Mouse (Mus musculus): ENCODE measurements at regions not wholly inside any gene's neighbourhood (a gene's known extent, or its start where the extent isn't known, plus 50 kb on each side); places are given as distances from the start of the nearest gene placed in this dataset.

- TF ChIP-seq GATA4 (IDR thresholded peaks at IDR 0.05; ENCODE audit: insufficient replicate concordance, low read length), result no peak
Observed at GRCm38 (mm10) chr4:71866948-71867347, 109.2 kb upstream of the Gm11232 start.

GRCm38 (mm10) chr4:71841833-71842232 lies 84.1 kb upstream of the Gm11232 start:
- TF ChIP-seq GATA4 (IDR thresholded peaks at IDR 0.05; ENCODE audit: insufficient replicate concordance, low read length), result no peak

GRCm38 (mm10) chr4:71840774-71841146 lies 83.0 kb upstream of the Gm11232 start:
- no peak for TF ChIP-seq GATA4 (IDR thresholded peaks at IDR 0.05; ENCODE audit: insufficient replicate concordance, low read length)

- no peak for TF ChIP-seq GATA4 (IDR thresholded peaks at IDR 0.05; ENCODE audit: insufficient replicate concordance, low read length)
Observed at GRCm38 (mm10) chr4:71839803-71840773, 82.3 kb upstream of the Gm11232 start.

- TF ChIP-seq GATA4 (IDR thresholded peaks at IDR 0.05; ENCODE audit: insufficient replicate concordance, low read length), result peak; percentile 54; the same call in 1 of the 2 replicates
Observed at GRCm38 (mm10) chr4:71839134-71839802, 81.5 kb upstream of the Gm11232 start.

DNA sequence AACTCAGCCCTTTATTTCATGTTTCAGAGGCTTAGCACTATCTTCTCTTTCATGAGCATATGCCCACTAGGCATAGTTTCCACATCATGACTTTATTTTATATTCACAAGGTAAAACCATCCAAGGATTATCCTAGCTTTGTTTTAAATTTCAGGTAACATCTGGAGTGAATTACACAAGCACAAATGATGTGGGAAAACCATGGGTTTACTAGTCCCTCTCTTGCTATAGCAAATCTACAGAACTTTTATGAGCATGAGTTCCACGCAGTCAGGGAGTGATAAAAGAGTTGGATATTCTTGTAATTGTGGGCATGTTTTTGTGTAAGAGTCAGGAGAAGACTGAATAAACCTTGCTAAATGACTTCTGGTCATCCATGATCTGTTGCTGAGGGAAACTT lies 78.0 kb upstream of the Gm11232 start:
- TF ChIP-seq GATA4 (IDR thresholded peaks at IDR 0.05; ENCODE audit: insufficient replicate concordance, low read length), result no peak

DNA sequence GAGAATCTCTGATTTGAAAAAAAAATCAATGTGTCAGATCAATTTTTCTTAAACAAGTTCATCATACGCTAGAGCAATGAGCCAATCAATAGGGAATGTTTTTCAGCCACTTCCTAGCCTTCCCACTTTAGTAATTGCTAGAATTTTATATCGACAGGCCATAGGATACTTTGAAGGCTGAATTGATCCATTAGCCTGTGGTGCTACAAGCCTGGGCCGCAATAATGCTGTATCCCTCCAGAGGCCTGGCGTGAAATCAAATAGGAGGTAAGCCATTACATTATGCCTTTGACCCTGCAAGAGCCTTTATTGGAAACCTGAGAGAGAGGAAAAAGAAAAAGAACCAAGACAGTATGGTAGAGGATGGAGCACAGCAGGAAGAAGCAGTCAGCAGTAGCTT lies 53.7 kb upstream of the Gm11232 start:
- no peak for TF ChIP-seq GATA4 (IDR thresholded peaks at IDR 0.05; ENCODE audit: insufficient replicate concordance, low read length)

- TF ChIP-seq GATA4 (IDR thresholded peaks at IDR 0.05; ENCODE audit: insufficient replicate concordance, low read length), result no peak
Observed at GRCm38 (mm10) chr4:71808271-71808670, 50.5 kb upstream of the Gm11232 start.
